Mouse (Mus musculus) lung, adult 18-20 months (tissue): ENCODE data around the gene Zfp568.

Experiments used
- DNase-seq, 2 experiments: peaks; one replicate each; pipeline ENCODE4 v3.0.0; 2022; ENCODE audit warnings: mixed read lengths in 2 of 2

Gene Zfp568

GRCm38 (mm10) chr7:30060341-30060740, 76.6 kb downstream of the Zfp568 start:
- no peak for DNase-seq

GRCm38 (mm10) chr7:30062478-30062877, 78.7 kb downstream of the Zfp568 start:
- no peak for DNase-seq

GRCm38 (mm10) chr7:30064622-30065021, 80.9 kb downstream of the Zfp568 start:
- DNase-seq = no peak

- DNase-seq = peak; percentile 79 to 83
Measured at GRCm38 (mm10) chr7:30072146-30073028, 88.6 kb downstream of the Zfp568 start, which contains the start of gene Zfp82. TSS of gene Zfp82 (minus strand) at chr7:30072900.
